Mouse (Mus musculus) small intestine, adult 2 months (tissue): ENCODE results near the gene Gabbr2.

ENCODE experiments used
- CTCF ChIP-seq: fragments of 200-500 bp; IDR thresholded peaks from 2 replicates; pipeline ENCODE4 v1.5.1; 2012; ENCODE audit warnings: low read depth, mild to moderate bottlenecking, control low read depth, inconsistent platforms, low read length, moderate library complexity, mixed read lengths; ENCODE audit not compliant: insufficient replicate concordance, insufficient read length; ENCODE audit errors: extremely low read depth
- POLR2A ChIP-seq: fragments of 200-500 bp; IDR thresholded peaks from 2 replicates; pipeline ENCODE4 v1.6.1; 2012; ENCODE audit warnings: low read depth, mild to moderate bottlenecking, control low read depth, inconsistent platforms, low read length, moderate library complexity

- no peak for TF ChIP-seq CTCF
- TF ChIP-seq POLR2A: no peak
Observed at GRCm38 (mm10) chr4:46752306-46752705, 239.4 kb downstream of the Gabbr2 start.
